Mouse (Mus musculus) gastrocnemius, adult 2 months (tissue): ENCODE data around the gene Tsga10ip. TPM values are rescaled to one million over a fixed set of nuclear protein-coding genes. Genes with fewer than 3 reads are reported as not detected.
"Not testable (repeated sequence)": the region's sequence is repeated elsewhere in the genome, so short reads cannot be mapped to it uniquely, and the experiment has no call there.

Source experiments
- DNase-seq: peaks from one replicate; pipeline ENCODE4 v3.0.0; 2022
- H3K27ac ChIP-seq: fragments of 200-600 bp; 2 replicates; pipeline ENCODE4 v1.8.1; 2022; ENCODE audit warnings: mild to moderate bottlenecking
- H3K4me3 ChIP-seq: fragments of 200-600 bp; 2 replicates; pipeline ENCODE4 v1.8.1; 2022; ENCODE audit warnings: mild to moderate bottlenecking, moderate library complexity
- CTCF ChIP-seq: fragments of 200-600 bp; IDR thresholded peaks from 2 replicates; pipeline ENCODE4 v1.8.1; 2022; ENCODE audit warnings: antibody characterized with exemption, mild to moderate bottlenecking, moderate library complexity
- intact Hi-C: fragments of 180-260 bp; cut with DNase I; formaldehyde crosslinking; loops from one replicate; pipeline ENCODE4 v1.15.1; 2025
- total RNA-seq, 2 experiments: library from RNA; stranded (reverse); gene quantifications; 2 replicates each; pipeline ENCODE4 v1.2.3; 2021

Tsga10ip gene
- total RNA-seq, 2 experiments from 2014 or later = 1.3 to 2.7 TPM

DNA sequence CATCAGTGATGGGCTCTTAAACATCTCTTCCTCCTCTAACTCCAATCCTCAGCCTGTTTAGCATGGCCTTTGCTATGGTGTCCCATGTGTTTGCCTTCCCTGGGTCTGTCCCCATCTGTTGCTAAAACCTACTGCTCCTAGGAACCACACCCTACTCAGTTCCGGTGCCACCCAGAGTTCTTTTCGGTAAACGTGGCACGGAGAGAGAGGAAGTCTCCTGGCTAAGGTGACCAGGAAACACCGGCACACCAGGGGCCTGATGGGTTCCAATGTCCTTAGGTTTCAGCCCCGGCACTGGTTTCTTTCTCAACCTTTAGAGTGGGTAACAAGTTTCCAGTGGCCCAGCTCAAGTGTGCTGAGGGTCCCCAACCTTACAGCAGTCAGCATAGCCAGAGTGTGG lies 18.3 kb upstream of the Tsga10ip start:
- H3K4me3 ChIP-seq = peak overlapping the region; percentile 99
- intact Hi-C loops = no loop called here
- H3K27ac ChIP-seq = peak overlapping the region; percentile 97
- DNase-seq = no peak
- TF ChIP-seq CTCF = no peak

DNA sequence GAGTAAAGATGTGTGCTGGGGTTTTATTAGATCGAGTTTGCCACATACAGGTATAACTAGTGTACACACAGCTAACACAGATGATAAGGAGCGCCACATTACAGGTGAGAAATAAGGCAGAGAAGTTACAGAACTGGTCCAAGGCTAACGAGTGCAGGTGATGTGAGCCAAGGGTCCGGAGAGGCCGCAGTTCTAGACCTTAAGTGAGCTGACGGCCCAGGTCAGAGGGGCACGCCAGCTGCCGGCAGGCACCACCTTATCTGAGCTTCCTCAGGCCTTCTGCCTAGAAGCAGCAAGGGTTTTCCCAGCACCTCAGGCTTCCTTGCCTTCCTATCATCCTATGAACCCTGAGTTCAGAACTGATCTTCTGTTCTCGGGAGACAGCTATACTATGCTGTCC lies 17.3 kb upstream of the Tsga10ip start:
- peak overlapping the region; percentile 97 for H3K27ac ChIP-seq
- TF ChIP-seq CTCF = no peak
- peak overlapping the region; percentile 99 for H3K4me3 ChIP-seq
- no peak for DNase-seq
- intact Hi-C loops = no loop called here

DNA sequence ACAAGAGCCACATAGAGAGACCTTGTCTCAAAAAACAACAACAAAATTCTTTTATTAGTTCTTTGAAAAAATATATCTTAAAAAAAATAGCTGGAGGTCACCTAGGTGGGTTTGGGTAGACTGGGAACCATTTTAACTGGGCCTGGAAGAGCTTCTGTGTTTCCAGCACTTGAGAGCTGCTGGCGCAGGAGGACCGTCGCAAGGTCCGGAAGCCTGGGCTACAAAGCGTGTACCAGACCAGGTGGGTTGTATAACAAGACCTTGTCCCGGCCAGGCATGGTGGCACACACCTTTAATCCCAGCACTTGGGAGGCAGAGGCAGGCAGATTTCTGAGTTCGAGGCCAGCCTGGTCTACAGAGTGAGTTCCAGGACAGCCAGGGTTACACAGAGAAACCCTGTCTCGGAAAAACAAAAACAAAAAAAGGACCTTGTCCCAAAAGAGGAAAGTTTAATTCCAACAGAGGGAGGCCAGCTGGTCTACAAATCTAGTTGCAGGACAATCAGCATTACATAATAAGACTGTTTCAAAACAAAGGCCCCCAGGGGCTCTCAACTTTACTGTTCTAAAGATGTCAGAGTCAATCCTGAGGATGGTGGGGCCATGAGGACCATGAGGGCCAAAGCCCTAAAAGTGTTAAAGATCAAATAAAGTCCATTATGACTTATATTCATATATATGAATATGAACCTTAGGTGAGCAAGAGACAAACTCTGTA lies 16.6 kb upstream of the Tsga10ip start:
- Histone ChIP-seq H3K27ac (peak overlapping the region; percentile 97), H3K4me3 (peak overlapping the region; percentile 99; the same call in 1 of the 2 replicates)
- intact Hi-C loops = no loop called here
- no peak for DNase-seq
- TF ChIP-seq CTCF = no peak

DNA sequence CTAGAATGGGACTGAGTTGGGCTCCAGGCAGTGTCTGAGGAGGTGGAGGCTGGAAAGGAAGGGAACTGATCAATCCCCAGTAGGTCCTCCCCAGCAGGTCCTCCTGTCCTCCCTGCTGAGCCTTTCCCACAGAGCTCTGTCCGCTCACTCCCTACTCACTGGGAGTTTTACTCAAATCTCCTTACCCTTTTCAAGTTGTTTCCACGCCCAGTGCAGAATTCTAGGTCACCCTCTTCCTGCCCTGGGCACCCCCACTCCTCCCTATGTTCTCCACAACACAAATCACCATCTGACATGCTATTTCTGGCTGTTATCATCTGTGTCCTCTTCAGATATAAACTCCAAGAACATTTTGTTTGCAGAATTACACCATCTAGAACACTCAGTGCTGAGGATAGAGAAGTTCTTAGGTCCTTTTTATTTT lies 12.2 kb upstream of the Tsga10ip start:
- H3K27ac ChIP-seq = peak overlapping the region; percentile 86
- peak overlapping the region; percentile 31 for H3K4me3 ChIP-seq
- no peak for TF ChIP-seq CTCF
- intact Hi-C loops = no loop called here
- DNase-seq = peak; percentile 65

DNA sequence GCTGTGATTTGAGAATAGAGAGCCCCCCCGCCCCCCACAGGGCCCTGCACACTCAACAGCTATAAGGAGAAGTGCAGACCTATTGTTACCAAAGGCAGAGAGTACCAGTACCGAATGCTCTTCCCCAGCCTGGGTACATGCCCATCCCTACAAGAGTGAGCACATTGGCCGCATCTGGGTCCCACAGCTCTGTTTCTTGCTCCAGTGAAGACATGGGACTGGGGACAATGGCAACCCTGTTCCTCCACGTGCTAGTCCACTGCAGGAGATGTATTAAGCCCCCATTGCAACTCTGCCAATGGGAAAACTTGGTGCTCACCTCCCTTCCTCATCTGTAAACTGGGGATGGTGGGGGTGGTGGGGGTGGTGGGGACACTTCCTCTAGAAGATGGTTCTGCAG lies 11.5 kb upstream of the Tsga10ip start:
- no peak for DNase-seq
- Histone ChIP-seq H3K27ac (peak overlapping the region; percentile 86), H3K4me3 (no peak overlapping the region)
- intact Hi-C loops = no loop called here
- TF ChIP-seq CTCF = no peak

DNA sequence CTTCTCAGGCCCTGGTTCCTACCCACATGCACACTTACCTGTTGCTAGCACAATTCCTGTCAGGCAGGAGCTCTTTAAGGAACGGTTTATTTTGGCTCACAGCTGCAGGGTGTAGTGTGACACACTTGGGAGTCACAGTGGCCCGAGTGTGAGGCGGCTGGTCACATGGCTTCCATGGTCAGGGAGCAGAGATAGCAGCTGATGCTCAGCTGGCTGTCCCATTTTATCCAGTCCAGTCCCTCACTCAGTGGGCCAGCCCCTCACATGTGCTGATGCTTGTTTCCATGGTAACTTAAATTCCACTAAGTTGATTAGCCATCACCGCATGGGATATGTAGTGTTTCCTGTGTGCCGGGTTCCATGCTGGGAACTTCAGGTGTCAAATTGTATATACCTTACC lies 9.6 kb upstream of the Tsga10ip start:
- intact Hi-C loops = no loop called here
- peak overlapping the region; percentile 91 for H3K27ac ChIP-seq
- TF ChIP-seq CTCF = no peak
- H3K4me3 ChIP-seq = peak overlapping the region; percentile 73
- peak; percentile 79 for DNase-seq

DNA sequence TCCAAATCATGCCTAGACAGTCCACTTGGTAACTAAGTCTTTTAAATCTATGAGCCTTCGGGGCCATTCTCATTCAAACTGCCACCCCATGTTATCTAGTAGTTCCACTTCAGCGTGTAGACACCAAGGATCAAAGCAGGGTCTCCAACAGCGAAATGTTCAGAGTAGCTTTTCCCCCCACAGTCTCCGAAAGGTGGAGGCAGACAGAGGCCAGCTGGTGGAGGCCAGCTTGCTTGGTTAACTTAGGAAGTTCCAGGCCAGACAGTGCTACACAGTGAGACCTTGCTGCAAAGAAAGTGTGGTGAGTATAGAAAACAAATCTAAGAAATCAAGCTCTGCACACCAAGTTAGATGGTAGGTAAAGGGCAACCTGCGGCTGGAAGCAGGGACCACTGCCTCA lies 8.3 kb upstream of the Tsga10ip start:
- no peak for DNase-seq
- no peak for TF ChIP-seq CTCF
- peak overlapping the region; percentile 73 for H3K4me3 ChIP-seq
- H3K27ac ChIP-seq = peak overlapping the region; percentile 91
- intact Hi-C loops = no loop called here

DNA sequence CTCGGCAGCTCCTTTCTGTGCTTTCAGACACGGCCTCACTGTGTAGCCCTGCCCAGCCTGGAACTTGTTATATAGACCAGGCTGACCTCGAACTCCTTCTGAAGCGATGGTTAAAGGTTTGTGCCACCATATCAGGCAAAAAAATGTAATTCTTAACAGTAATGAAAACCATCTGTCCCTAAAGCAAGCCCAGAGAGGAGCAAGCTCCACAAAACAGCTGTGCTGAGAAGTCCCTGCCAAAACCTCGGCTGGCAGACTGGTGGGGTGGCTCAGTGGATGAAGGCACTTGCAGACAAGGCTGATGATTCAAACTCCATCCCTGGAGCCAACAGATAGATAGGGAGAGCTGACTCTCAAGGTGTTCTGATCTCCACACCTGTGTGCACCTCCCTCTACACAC lies 6.7 kb upstream of the Tsga10ip start:
- peak overlapping the region; percentile 78 for H3K4me3 ChIP-seq
- intact Hi-C loops = loop anchor here (2.0 to 5.0 kb wide), 2 partner anchors 16 to 78 kb away; partner anchors contain the start of genes AI837181, Drap1 and Mus81
- TF ChIP-seq CTCF = no peak
- peak overlapping the region; percentile 98 for H3K27ac ChIP-seq
- peak; percentile 64 for DNase-seq

DNA sequence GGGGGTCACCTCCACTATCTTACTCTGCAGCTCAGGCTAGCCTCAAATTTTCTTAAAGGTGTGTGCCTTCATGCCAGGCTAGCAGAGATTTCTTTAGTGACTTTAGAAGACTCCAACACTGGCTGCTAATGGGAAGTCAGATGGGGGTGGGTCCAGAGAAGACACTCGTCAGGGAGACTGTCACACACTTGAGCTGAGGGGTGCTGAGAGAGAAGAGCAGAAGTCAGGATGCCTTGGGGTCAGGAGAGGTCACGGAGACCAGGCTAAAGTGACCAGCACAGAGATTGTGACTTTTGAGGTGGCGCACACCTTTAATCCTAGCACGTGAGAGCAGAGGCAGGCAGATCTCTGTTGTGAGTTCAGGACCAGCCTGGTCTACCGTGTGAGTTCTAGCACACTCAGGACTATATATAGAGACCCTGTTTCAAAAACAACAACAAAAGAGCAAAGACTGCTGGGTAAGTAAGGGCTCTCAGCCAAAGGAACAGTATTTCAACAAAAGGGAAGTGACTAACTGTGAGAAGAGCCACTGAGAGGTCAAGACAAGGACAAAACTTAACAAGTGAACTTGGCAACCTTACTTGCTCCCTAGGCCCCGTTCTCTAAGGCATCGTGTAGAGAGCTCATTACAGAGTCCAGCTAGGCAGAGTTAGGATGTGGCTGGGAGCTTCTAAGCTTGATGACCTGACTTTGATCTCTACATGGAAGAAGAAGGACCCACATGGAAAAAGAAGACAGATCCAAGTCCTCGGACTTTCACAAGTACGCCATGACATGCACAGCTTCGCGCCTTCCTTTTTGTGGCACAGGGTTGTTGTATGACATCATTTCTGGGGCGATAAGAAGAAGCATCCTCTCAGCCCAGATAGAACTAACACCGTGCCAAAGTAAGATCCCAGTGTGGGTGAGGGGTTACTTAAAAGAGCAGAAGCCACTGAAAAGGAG lies 6.0 kb upstream of the Tsga10ip start:
- no peak for DNase-seq
- intact Hi-C loops = loop anchor here (2.0 to 5.0 kb wide), 2 partner anchors 16 to 79 kb away; partner anchors contain the start of genes AI837181, Drap1 and Mus81
- Histone ChIP-seq H3K27ac (peak overlapping the region; percentile 98), H3K4me3 (peak overlapping the region; percentile 78)
- TF ChIP-seq CTCF = no peak

DNA sequence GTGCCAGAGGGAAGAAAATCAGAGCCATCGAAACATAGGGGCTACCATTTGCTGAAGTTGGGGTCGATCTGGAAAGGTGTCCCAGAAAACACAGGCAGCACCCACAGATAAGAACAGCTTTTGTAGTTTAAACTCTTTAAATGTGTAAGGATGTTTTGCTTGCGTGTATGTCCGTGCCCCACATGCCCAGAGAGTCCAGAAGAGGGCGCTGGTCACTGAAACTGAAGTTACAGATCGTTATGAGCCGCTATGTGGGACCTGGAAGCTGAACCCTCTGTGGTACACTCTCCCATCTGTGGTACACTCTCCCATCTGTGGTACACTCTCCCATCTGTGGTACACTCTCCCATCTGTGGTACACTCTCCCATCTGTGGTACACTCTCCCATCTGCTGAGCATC lies 4.8 kb upstream of the Tsga10ip start:
- peak; percentile 75 for TF ChIP-seq CTCF
- intact Hi-C loops = loop anchor here (5.0 kb wide), 1 partner anchor 80 kb away; the partner anchor contains the start of gene Mus81

DNA sequence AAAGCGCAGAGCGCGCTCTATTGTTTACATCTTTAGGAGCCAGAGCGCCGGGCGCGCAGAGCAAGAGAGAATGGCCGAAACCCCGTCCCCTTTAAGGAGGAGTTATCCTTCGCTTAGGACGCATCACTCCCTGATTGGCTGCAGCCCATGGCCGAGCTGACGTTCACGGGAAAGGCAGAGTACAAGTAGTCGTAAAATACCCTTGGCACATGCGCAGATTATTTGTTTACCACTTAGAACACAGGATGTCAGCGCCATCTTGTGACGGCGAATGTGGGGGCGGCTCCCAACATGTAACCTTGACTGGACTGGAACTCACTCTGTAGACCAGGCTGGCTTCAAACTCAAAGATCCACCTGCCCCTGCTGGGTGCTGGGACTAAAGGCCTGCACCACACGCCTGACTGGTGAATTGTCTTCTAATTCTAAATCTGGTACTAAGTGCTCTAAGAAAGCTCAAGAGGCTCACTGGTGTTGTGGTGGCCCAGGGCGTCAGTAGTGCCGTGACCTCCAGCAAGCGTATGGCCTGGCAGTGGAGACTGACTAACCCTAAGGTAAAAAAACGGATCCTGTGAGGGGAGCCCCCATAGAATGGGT lies 4.3 kb upstream of the Tsga10ip start:
- H3K4me3 ChIP-seq = peak overlapping the region; percentile 78
- intact Hi-C loops = loop anchor here (5.0 kb wide), 1 partner anchor 81 kb away; the partner anchor contains the start of gene Mus81
- peak overlapping the region; percentile 98 for H3K27ac ChIP-seq
- peak; percentile 62 for DNase-seq

More for the DNA sequence above, 4.8 kb upstream of the Tsga10ip start:
- DNase-seq = peak; percentile 79
- peak overlapping the region; percentile 98 for H3K27ac ChIP-seq
- H3K4me3 ChIP-seq = peak overlapping the region; percentile 78

DNA sequence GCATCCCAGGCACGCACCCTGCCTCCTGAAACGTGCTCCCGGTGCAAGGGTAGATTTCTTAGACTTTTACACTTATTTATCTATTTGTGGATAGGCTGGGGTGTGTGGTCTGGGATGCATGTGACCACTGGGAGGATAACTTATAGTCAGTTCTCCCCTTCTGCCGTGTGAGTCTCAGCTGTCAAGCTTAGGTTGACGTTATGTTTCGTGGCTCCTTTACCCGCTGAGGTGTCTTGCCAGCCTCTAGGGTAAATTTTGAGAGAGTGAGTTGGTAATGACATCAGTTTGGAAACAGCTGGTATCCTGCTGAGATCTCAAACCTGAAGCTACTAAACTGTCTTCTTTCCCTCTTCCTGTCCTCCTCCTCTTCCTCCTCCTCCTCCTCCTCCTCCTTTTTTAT lies 3.6 kb upstream of the Tsga10ip start:
- no peak for DNase-seq
- intact Hi-C loops = loop anchor here (5.0 kb wide), 1 partner anchor 81 kb away; the partner anchor contains the start of gene Mus81
- H3K4me3 ChIP-seq = peak overlapping the region; percentile 66

DNA sequence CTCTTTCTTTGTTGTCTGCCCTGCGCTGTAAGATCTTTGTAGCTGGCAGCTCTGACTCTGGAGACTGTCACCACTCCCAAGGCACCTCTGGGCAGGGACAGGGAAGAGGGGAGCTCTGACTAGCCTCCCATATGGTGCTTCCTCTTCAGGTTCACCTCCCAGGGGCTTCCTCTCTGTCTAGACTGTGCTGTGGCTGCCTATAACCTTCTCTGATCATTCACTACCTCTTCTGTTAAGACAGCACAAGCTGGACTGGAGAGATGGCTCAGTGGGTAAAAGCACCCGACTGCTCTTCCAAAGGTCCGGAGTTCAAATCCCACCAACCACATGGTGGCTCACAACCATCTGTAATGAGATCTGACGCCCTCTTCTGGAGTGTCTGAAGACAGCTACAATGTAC lies 1.3 kb downstream of the Tsga10ip start:
- intact Hi-C loops, H3K27ac ChIP-seq, H3K4me3 ChIP-seq, DNase-seq: not testable (repeated sequence)

More for the DNA sequence above, 3.6 kb upstream of the Tsga10ip start:
- peak overlapping the region; percentile 88 for H3K27ac ChIP-seq
- TF ChIP-seq CTCF = no peak
